Mouse (Mus musculus) naive thymus-derived CD4-positive, alpha-beta T cell, adult 2 months (primary cell): ENCODE data around the gene H2al1e.
"Not testable (repeated sequence)": the region's sequence is repeated elsewhere in the genome, so short reads cannot be mapped to it uniquely, and the experiment has no call there.

Experiments
- DNase-seq: peaks from one replicate; pipeline ENCODE4 v3.0.0-alpha.2; 2011; ENCODE audit warnings: low read depth

Gene H2al1e

DNA sequence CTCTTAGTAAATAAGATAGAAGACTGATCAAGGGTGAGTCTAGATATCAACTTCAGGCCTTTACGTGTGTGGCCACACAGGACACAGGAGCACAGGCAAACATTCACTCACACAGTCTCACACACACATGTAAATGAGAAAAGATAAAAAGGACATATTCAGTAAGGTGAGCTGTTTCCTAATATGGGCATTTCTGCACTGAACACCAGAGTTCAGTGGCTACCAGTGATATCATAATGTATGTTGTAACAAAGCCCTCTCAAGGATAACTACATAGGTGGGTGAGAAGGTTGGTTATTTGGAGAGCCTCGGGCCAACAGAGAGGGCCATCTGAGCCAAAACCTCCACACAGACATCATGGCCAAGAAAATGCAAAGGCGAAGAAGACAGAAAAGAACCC is at the start of gene H2al1e:
TSS of gene H2al1e (plus strand) at position 301 of the 400 bp plus-strand sequence.
- DNase-seq: not testable (repeated sequence)

DNA sequence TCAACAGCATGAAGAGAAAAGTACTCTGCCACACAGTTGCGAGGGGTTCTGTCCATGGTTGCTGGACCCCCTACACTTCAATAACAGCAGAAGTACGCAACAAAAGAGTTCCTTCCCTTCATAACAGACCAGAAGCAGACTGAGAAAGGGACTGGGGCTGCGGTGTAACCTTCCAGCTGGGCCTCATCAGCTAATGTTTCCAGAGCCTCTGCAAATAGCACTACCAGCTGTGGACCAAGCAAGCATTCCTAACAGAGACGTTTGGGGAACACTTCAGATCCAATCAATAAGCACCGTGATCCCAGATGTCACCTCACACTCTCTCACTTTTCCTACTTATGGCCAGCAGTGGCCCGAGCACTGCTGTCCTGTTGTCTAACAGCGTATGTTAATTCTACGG is 46.8 kb upstream of the H2al1e start:
- DNase-seq: no peak

DNA sequence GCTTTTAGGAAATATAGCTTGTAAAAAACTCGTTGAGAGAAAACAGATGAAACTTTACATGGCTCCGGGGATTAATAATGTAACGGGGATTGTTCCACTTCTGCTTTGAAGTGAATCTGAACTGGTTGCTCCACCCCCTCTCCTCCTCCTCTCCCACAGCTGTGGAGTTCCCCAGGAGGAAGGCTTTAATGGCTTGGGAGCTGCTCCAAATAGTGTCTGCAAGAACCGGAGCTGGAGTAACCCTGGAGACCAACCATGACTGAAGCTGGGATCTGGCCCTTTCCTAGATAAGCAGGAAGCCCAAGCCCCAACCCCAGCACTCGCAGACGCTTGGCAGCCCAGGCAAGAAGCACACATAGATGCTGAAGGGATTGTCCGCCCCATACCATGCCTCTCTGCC is 43.9 kb upstream of the H2al1e start:
- DNase-seq: no peak

DNA sequence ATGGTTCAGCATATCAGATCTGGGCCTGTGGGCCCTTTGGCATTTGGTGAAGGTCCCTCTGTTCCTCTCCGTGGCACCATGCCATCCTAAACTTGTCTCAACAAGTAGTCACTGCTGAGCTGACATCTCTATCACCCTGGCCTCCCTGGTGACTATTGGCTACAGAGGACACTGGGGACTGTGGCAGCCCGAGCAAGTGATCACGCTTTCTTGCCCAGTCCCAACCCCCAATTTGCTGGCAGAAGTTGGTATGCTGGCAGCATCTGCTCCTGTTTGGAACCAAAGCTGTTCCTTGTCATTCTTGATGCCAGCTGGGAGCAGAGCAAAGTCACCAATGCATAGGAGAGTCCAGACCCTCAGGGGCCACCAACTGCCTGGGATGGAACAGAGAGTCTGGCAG is 42.7 kb upstream of the H2al1e start:
- DNase-seq: no peak

DNA sequence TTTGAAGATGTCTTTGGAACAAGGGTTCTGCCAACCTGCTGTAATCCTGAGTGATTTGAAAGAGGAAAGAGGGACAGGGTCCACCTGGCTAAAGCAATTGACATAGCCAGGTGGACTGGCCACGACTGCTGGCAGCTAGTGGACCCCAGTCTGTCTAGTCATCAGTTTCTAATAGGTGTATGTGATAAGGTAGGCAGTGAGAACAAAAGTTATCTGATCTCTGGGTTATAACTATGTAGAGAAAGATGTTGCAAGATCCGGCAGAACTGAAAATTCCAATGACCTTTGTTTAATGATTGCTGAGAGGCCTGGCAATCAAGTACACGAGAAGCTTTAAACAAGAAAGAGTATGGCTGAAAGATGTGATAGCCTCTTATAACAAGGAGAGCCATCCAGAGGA is 38.5 kb upstream of the H2al1e start:
- DNase-seq: no peak

DNA sequence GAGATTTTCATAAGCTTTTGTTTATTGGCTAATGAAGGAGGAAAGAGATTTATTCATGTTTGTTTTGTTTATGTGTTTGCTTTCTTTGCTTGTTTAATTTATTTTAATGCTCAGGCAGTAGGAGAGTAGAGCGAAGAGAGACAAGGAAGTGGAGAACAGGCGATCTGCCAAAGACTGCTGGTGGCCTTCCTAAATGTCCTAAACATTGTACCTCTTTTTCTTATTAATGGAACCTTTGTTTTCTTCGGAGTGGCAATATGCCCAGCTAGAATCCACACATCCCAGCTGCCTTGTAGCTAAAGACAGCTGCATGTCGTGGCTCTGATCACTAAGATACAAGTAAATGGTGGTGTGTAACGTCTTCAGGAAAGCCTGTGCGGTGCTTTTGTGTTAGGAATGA is 34.7 kb upstream of the H2al1e start:
- DNase-seq: no peak

DNA sequence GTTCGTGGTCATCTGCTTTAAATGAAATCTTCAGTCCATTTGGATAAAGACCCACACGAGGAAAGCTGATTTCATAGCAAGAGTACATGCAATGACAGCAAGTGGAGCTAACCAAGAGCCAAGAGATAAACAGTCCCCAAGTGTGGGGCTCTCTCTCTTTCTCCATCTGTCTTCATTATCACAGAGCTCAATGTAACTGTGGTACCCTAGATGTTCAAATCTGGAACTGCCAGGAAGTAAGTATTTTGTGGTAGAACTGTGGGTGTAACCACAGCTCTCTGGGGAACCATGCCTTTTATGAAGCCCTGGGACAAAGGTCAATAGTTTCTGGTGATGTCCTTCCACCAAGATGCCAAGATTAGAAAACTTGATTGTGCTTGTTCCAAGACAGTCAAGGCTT is 31.0 kb upstream of the H2al1e start:
- no peak for DNase-seq

DNA sequence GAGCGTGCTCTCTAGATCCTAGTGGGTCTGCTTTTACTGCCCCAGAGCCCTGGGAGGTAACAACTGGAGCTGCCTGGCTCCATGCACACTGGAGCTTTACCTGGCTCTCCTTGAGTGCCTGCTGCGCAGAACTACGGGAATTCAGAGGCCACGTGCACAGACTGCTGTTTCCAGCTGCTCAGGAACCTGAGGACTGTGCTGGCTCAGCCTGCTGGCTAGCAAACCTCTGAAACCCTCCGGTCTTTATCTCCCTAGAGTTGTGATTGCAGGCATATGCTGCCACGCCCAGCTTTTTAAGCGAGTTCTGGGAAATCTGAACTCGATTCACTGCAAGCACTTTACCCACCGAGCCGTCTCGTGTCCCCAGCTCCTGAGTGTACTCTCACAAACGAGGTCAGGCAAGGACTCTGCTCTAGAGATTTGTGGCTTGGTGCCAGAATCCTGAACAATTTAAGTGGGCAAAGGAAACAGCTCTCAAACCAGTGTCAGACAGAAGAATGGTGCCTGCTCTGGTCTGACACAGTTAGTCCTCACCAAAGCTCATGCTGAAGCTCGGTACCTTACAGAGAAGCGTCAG is 23.3 kb upstream of the H2al1e start:
- DNase-seq: no peak

DNA sequence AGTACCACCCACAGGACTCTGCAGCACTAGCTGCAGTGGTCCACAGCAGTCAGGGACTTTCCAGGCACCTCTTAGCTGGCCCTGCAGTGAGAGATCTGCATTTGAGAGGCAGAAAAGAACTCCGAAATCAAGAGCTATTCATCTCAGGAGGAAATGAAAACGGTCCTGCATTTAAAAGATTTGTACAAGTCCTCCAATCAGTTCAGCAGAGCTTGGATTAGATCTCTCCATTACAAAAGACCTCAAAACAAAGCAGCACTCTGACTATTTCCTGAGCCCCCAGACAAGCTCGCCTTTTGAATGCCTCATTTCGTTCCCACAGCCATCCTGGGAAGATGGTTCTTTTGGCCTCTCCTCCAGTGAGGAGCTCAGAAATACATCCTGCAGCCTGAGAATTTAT is 22.5 kb upstream of the H2al1e start:
- no peak for DNase-seq

DNA sequence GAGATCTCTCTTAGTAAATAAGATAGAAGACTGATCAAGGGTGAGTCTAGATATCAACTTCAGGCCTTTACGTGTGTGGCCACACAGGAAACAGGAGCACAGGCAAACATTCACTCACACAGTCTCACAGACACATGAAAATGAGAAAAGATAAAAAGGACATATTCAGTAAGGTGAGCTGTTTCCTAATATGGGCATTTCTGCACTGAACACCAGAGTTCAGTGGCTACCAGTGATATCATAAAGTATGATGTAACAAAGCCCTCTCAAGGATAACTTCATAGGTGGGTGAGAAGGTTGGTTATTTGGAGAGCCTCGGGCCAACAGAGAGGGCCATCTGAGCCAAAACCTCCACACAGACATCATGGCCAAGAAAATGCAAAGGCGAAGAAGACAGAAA is 12.8 kb upstream of the H2al1e start, which contains the start of gene H2al1a:
TSS of gene H2al1a (plus strand) at position 301 of the 400 bp plus-strand sequence.
- DNase-seq: not testable (repeated sequence)

DNA sequence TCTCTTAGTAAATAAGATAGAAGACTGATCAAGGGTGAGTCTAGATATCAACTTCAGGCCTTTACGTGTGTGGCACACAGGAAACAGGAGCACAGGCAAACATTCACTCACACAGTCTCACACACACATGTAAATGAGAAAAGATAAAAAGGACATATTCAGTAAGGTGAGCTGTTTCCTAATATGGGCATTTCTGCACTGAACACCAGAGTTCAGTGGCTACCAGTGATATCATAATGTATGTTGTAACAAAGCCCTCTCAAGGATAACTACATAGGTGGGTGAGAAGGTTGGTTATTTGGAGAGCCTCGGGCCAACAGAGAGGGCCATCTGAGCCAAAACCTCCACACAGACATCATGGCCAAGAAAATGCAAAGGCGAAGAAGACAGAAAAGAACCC is 9.6 kb upstream of the H2al1e start, which contains the start of gene H2al1b:
TSS of gene H2al1b (plus strand) at position 301 of the 400 bp plus-strand sequence.
- not testable (repeated sequence) for DNase-seq

DNA sequence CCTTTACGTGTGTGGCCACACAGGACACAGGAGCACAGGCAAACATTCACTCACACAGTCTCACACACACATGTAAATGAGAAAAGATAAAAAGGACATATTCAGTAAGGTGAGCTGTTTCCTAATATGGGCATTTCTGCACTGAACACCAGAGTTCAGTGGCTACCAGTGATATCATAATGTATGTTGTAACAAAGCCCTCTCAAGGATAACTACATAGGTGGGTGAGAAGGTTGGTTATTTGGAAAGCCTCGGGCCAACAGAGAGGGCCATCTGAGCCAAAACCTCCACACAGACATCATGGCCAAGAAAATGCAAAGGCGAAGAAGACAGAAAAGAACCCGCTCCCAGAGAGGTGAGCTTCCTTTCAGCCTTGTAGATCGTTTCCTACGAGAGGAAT is 6.4 kb upstream of the H2al1e start, which contains the start of gene H2al1c:
TSS of gene H2al1c (plus strand) at position 301 of the 400 bp plus-strand sequence.
- not testable (repeated sequence) for DNase-seq

DNA sequence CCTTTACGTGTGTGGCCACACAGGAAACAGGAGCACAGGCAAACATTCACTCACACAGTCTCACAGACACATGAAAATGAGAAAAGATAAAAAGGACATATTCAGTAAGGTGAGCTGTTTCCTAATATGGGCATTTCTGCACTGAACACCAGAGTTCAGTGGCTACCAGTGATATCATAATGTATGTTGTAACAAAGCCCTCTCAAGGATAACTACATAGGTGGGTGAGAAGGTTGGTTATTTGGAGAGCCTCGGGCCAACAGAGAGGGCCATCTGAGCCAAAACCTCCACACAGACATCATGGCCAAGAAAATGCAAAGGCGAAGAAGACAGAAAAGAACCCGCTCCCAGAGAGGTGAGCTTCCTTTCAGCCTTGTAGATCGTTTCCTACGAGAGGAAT is 3.2 kb upstream of the H2al1e start, which contains the start of gene H2al1d:
TSS of gene H2al1d (plus strand) at position 301 of the 400 bp plus-strand sequence.
- DNase-seq: not testable (repeated sequence)

DNA sequence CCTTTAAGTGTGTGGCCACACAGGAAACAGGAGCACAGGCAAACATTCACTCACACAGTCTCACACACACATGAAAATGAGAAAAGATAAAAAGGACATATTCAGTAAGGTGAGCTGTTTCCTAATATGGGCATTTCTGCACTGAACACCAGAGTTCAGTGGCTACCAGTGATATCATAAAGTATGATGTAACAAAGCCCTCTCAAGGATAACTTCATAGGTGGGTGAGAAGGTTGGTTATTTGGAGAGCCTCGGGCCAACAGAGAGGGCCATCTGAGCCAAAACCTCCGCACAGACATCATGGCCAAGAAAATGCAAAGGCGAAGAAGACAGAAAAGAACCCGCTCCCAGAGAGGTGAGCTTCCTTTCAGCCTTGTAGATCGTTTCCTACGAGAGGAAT is 3.1 kb downstream of the H2al1e start, which contains the start of gene H2al1f:
TSS of gene H2al1f (plus strand) at position 301 of the 400 bp plus-strand sequence.
- DNase-seq: not testable (repeated sequence)

DNA sequence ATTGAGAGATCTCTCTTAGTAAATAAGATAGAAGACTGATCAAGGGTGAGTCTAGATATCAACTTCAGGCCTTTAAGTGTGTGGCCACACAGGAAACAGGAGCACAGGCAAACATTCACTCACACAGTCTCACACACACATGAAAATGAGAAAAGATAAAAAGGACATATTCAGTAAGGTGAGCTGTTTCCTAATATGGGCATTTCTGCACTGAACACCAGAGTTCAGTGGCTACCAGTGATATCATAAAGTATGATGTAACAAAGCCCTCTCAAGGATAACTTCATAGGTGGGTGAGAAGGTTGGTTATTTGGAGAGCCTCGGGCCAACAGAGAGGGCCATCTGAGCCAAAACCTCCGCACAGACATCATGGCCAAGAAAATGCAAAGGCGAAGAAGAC is 6.2 kb downstream of the H2al1e start, which contains the start of gene H2al1g:
TSS of gene H2al1g (plus strand) at position 301 of the 400 bp plus-strand sequence.
- not testable (repeated sequence) for DNase-seq

DNA sequence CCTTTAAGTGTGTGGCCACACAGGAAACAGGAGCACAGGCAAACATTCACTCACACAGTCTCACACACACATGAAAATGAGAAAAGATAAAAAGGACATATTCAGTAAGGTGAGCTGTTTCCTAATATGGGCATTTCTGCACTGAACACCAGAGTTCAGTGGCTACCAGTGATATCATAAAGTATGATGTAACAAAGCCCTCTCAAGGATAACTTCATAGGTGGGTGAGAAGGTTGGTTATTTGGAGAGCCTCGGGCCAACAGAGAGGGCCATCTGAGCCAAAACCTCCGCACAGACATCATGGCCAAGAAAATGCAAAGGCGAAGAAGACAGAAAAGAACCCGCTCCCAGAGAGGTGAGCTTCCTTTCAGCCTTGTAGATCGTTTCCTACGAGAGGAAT is 9.5 kb downstream of the H2al1e start, which contains the start of gene H2al1h:
TSS of gene H2al1h (plus strand) at position 301 of the 400 bp plus-strand sequence.
- not testable (repeated sequence) for DNase-seq

DNA sequence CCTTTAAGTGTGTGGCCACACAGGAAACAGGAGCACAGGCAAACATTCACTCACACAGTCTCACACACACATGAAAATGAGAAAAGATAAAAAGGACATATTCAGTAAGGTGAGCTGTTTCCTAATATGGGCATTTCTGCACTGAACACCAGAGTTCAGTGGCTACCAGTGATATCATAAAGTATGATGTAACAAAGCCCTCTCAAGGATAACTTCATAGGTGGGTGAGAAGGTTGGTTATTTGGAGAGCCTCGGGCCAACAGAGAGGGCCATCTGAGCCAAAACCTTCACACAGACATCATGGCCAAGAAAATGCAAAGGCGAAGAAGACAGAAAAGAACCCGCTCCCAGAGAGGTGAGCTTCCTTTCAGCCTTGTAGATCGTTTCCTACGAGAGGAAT is 12.6 kb downstream of the H2al1e start, which contains the start of gene H2al1i:
TSS of gene H2al1i (plus strand) at position 301 of the 400 bp plus-strand sequence.
- not testable (repeated sequence) for DNase-seq

DNA sequence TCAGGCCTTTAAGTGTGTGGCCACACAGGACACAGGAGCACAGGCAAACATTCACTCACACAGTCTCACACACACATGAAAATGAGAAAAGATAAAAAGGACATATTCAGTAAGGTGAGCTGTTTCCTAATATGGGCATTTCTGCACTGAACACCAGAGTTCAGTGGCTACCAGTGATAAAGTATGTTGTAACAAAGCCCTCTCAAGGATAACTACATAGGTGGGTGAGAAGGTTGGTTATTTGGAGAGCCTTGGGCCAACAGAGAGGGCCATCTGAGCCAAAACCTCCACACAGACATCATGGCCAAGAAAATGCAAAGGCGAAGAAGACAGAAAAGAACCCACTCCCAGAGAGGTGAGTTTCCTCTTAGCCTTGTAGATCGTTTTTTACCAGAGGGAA is 15.8 kb downstream of the H2al1e start, which contains the start of gene H2al1j:
TSS of gene H2al1j (plus strand) at position 301 of the 400 bp plus-strand sequence.
- DNase-seq: not testable (repeated sequence)

DNA sequence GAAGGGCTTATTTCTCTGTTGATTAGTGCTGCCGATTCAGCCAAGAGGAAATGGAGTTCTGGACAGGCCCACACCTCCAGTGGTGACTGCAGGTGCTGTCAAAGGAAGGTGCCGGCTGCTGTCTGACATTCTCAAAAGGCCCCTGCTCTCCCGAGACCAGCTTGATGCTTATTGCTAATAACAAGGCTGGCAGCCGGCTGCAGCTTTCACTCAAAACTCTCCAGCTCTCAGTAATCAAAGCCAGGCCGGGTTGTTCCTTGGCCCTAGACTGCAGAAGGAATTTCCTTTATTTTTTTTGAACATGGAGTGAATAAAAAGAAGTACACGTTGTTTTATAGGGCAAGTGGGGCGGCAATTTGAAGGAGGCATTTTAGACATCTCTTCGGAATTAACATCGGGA is 34.0 kb downstream of the H2al1e start:
- DNase-seq: no peak

DNA sequence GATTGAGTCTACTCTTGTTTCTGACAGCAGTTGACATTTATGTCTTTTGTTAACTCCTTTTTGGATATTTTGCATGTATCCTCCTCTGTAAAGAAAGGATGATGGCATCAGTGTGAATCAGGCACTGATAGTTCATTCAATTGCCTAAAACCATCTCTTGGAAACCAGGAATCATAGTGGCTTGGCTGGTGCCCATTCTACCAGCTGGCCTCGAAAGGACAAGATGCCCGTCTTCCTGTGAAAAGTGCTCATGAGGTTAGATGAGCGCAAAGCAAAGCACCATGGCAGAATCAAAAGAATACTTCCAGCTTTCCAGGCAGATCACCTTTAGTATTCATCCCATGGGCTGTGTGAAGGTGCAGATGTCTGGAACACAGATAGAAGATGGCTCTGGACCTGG is 35.0 kb downstream of the H2al1e start:
- no peak for DNase-seq

DNA sequence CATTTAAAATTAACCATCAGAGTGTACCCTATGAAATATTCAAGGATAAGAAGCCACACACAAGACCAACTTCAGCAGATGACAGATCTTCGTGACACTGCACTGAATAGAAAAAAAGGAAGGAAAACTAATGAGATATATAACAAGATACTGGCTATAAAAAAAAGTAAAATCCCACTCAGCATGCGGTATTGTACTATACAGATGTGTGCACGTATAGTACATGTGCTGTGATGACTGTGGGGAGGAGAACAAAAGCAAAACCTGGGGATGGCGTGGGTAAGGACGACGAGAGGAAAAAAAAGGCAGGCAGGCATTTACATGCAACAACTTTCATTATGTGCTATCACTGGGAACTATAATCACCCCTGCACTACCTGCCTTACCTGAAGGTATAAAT is 49.1 kb downstream of the H2al1e start:
- no peak for DNase-seq

DNA sequence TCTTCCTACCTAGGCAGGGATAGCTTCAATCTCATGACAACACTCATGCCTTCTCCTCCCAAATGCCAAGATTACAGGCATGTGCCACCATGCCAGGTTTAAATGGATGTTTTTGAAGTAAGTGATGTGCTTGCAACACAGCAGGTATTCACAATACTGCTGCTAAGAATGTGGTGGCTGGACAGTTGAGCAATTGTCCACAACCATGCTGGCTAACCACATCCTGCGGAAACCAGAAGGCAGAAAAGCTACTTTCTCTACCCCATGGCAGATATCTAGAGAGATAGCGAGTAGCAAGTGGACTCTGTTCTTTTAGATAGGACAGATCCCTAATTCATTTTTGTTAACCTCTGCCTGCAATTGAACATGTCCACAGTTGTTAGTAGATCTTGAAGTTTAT is 49.5 kb downstream of the H2al1e start:
- DNase-seq: no peak
